Mouse (Mus musculus): ENCODE measurements at regions not wholly inside any gene's neighbourhood (a gene's known extent, or its start where the extent isn't known, plus 50 kb on each side); places are given as distances from the start of the nearest gene placed in this dataset.

- 67% methylated on average over 4 of the region's 4 CpGs for WGBS
- no peak overlapping the region for H3K9ac ChIP-seq (replicated peaks; ENCODE audit: low read length, poor library complexity, severe bottlenecking)
- no peaks in the 10 kb centered on the region for H3K36me3 ChIP-seq (ENCODE audit: insufficient read depth, low read length)
- ATAC-seq (ENCODE audit: low FRiP score) (no peak), DNase-seq (ENCODE audit: low spot score) (no peak)
- no peak overlapping the region for H3K27ac ChIP-seq (ENCODE audit: low read depth, low read length)
- no peaks in the 10 kb centered on the region for H3K4me1 ChIP-seq (ENCODE audit: insufficient read depth, low read length)
- H3K4me2 ChIP-seq (ENCODE audit: low read depth, low read length, poor library complexity, severe bottlenecking): no peak overlapping the region
- no peaks in the 10 kb centered on the region for H3K9me3 ChIP-seq (ENCODE audit: low read length)
- H3K27me3 ChIP-seq (ENCODE audit: insufficient read depth, low read length): no peaks in the 10 kb centered on the region
- no peak overlapping the region for H3K4me3 ChIP-seq (ENCODE audit: low read depth, low read length)
- no peak for TF ChIP-seq CTCF (IDR thresholded peaks at IDR 0.05)
Measured at GRCm38 (mm10) chr5:112072456-112072855, 179.9 kb downstream of the Cryba4 start.

- TF ChIP-seq CTCF (IDR thresholded peaks at IDR 0.05): no peak
- no peaks in the 10 kb centered on the region for H3K4me1 ChIP-seq (ENCODE audit: insufficient read depth, low read length)
- ATAC-seq (ENCODE audit: low FRiP score): no peak
- no peaks in the 10 kb centered on the region for H3K9me3 ChIP-seq (ENCODE audit: low read length)
- H3K36me3 ChIP-seq (ENCODE audit: insufficient read depth, low read length): no peaks in the 10 kb centered on the region
- H3K27me3 ChIP-seq (ENCODE audit: insufficient read depth, low read length): no peaks in the 10 kb centered on the region
- H3K9ac ChIP-seq (replicated peaks; ENCODE audit: low read length, poor library complexity, severe bottlenecking): no peak overlapping the region
- H3K4me2 ChIP-seq (ENCODE audit: low read depth, low read length, poor library complexity, severe bottlenecking): no peak overlapping the region
- H3K27ac ChIP-seq (ENCODE audit: low read depth, low read length): no peak overlapping the region
- no peak for DNase-seq (ENCODE audit: low spot score)
- H3K4me3 ChIP-seq (ENCODE audit: low read depth, low read length): no peak overlapping the region
- 31% methylated on average over 14 of the region's 14 CpGs for WGBS
Measured at GRCm38 (mm10) chr5:112077097-112077496, 175.2 kb downstream of the Cryba4 start.

DNA sequence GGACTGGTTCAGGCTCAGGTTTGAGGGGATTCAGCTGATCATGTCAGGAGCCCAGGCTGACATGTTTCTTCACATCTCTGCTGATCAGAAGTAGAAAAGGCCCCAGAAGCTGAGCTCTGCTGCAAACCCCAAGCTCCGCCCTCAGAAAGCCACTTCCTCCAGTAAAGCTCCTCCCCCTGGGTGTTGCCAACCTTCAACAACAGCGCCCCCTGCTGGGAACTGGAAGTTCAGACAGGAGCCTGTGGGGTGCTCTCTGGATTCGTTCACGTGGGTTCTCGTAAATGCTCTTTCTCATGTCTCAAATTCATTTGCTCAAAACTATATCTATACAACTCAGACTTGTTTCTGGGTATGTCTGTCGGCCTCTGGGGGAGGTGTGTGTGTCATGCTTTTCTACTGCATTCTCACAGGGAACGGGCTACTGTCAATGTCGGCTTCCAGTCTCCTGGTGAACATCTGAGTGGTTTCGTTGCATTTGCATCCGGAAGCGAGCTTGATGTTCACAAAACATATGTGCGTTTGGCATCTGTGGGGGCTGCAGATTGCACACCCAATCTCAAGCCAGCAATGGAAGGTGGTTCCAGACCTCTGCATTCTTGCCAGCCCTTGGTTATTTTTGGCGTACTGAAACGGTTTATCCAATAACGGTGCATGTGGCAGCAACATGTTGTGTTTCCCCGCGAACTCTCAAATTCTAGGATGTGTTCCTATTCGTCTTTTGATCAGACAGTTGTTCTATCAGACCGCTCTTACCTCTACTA lies 174.3 kb downstream of the Cryba4 start:
- H3K4me1 ChIP-seq (ENCODE audit: insufficient read depth, low read length): no peaks in the 10 kb centered on the region
- 89% methylated on average over 19 of the region's 19 CpGs for WGBS
- DNase-seq (ENCODE audit: low spot score) (peak; percentile 55), ATAC-seq (ENCODE audit: low FRiP score) (no peak)
- no peaks in the 10 kb centered on the region for H3K36me3 ChIP-seq (ENCODE audit: insufficient read depth, low read length)
- no peak overlapping the region for H3K27ac ChIP-seq (ENCODE audit: low read depth, low read length)
- H3K9ac ChIP-seq (replicated peaks; ENCODE audit: low read length, poor library complexity, severe bottlenecking): no peak overlapping the region
- peak; percentile 59 for TF ChIP-seq CTCF (IDR thresholded peaks at IDR 0.05)
- no peaks in the 10 kb centered on the region for H3K27me3 ChIP-seq (ENCODE audit: insufficient read depth, low read length)
- H3K4me2 ChIP-seq (ENCODE audit: low read depth, low read length, poor library complexity, severe bottlenecking): no peak overlapping the region
- no peaks in the 10 kb centered on the region for H3K9me3 ChIP-seq (ENCODE audit: low read length)
- no peak overlapping the region for H3K4me3 ChIP-seq (ENCODE audit: low read depth, low read length)

GRCm38 (mm10) chr5:112081006-112081405 lies 171.3 kb downstream of the Cryba4 start:
- TF ChIP-seq CTCF (IDR thresholded peaks at IDR 0.05): no peak
- DNase-seq (ENCODE audit: low spot score): no peak
- 71% methylated on average over 6 of the region's 6 CpGs for WGBS

GRCm38 (mm10) chr5:112091867-112092535 lies 160.3 kb downstream of the Cryba4 start:
- H3K9ac ChIP-seq (replicated peaks; ENCODE audit: low read length, poor library complexity, severe bottlenecking): no peak overlapping the region
- DNase-seq (ENCODE audit: low spot score) (peak; percentile 80), ATAC-seq (ENCODE audit: low FRiP score) (no peak)
- WGBS: 79% methylated on average over 7 of the region's 7 CpGs
- TF ChIP-seq CTCF (IDR thresholded peaks at IDR 0.05): no peak
- H3K27ac ChIP-seq (ENCODE audit: low read depth, low read length): no peak overlapping the region
- H3K4me1 ChIP-seq (ENCODE audit: insufficient read depth, low read length): no peaks in the 10 kb centered on the region
- no peak overlapping the region for H3K4me3 ChIP-seq (ENCODE audit: low read depth, low read length)
- no peaks in the 10 kb centered on the region for H3K9me3 ChIP-seq (ENCODE audit: low read length)
- H3K4me2 ChIP-seq (ENCODE audit: low read depth, low read length, poor library complexity, severe bottlenecking): no peak overlapping the region
- no peaks in the 10 kb centered on the region for H3K36me3 ChIP-seq (ENCODE audit: insufficient read depth, low read length)
- no peaks in the 10 kb centered on the region for H3K27me3 ChIP-seq (ENCODE audit: insufficient read depth, low read length)

More at GRCm38 (mm10) chr5:112081006-112081405, 171.3 kb downstream of the Cryba4 start:
- Histone ChIP-seq H3K27ac (ENCODE audit: low read depth, low read length) (no peak overlapping the region), H3K27me3 (ENCODE audit: insufficient read depth, low read length) (no peaks in the 10 kb centered on the region), H3K4me3 (ENCODE audit: low read depth, low read length) (no peak overlapping the region), H3K9ac (replicated peaks; ENCODE audit: low read length, poor library complexity, severe bottlenecking) (no peak overlapping the region), H3K36me3 (ENCODE audit: insufficient read depth, low read length) (no peaks in the 10 kb centered on the region), H3K9me3 (ENCODE audit: low read length) (no peaks in the 10 kb centered on the region), H3K4me1 (ENCODE audit: insufficient read depth, low read length) (no peaks in the 10 kb centered on the region), H3K4me2 (ENCODE audit: low read depth, low read length, poor library complexity, severe bottlenecking) (no peak overlapping the region)
- ATAC-seq (ENCODE audit: low FRiP score): no peak

DNA sequence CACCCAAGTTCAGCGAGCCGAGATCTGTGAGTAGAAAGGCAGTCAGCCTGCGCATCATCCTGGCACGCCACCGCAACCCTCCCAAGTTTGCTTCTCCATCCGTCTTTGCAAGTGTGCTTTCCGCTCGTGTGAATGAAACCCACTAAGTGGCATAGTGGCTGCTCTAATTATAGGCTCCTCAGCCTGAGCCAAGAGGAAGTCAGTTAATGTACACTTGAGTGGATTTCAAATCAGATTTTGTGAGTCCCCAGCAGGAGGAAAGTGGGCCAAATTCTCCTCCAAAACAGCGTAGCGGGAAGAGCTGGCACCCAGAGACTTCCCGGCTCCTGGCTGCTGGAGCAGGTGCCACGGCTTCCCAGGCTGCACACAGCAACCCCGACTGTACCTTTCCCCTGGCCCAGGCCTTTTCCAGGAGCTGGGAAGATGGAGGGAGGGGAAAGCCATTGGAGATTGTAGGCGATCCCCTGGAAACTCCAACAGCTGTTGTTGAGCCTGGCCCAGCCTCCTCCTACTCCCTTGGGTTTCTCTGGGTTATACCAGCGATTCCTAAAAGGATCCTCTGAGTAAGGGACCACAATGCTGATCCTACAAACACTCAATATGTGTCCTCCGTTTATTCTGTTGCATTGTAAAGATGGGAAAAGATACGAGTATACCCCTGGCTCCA lies 158.3 kb downstream of the Cryba4 start:
- no peak overlapping the region for H3K27ac ChIP-seq (ENCODE audit: low read depth, low read length)
- ATAC-seq (ENCODE audit: low FRiP score): no peak
- H3K36me3 ChIP-seq (ENCODE audit: insufficient read depth, low read length): no peaks in the 10 kb centered on the region

More for the DNA sequence above, 158.3 kb downstream of the Cryba4 start:
- Histone ChIP-seq H3K4me2 (ENCODE audit: low read depth, low read length, poor library complexity, severe bottlenecking) (no peak overlapping the region), H3K9me3 (ENCODE audit: low read length) (no peaks in the 10 kb centered on the region), H3K4me1 (ENCODE audit: insufficient read depth, low read length) (peaks cover 4% of the 10 kb centered on the region; the same call in 1 of the 2 replicates), H3K4me3 (ENCODE audit: low read depth, low read length) (no peak overlapping the region), H3K9ac (replicated peaks; ENCODE audit: low read length, poor library complexity, severe bottlenecking) (no peak overlapping the region), H3K27me3 (ENCODE audit: insufficient read depth, low read length) (no peaks in the 10 kb centered on the region)
- peak; percentile 86 for DNase-seq (ENCODE audit: low spot score)
- 61% methylated on average over 17 of the region's 17 CpGs for WGBS
- TF ChIP-seq CTCF (IDR thresholded peaks at IDR 0.05): no peak
